Mouse (Mus musculus) retina, embryonic 14.5 days (tissue): ENCODE data around the gene Pet100.
A peak's percentile ranks its signal among the peaks of the same experiment; 100 is the strongest.
"Not testable (repeated sequence)": the region's sequence is repeated elsewhere in the genome, so short reads cannot be mapped to it uniquely, and the experiment has no call there.

Experiments used
- DNase-seq: peaks from one replicate; pipeline ENCODE4 v3.0.0-alpha.2; 2015; ENCODE audit warnings: low spot score

Gene Pet100

DNA sequence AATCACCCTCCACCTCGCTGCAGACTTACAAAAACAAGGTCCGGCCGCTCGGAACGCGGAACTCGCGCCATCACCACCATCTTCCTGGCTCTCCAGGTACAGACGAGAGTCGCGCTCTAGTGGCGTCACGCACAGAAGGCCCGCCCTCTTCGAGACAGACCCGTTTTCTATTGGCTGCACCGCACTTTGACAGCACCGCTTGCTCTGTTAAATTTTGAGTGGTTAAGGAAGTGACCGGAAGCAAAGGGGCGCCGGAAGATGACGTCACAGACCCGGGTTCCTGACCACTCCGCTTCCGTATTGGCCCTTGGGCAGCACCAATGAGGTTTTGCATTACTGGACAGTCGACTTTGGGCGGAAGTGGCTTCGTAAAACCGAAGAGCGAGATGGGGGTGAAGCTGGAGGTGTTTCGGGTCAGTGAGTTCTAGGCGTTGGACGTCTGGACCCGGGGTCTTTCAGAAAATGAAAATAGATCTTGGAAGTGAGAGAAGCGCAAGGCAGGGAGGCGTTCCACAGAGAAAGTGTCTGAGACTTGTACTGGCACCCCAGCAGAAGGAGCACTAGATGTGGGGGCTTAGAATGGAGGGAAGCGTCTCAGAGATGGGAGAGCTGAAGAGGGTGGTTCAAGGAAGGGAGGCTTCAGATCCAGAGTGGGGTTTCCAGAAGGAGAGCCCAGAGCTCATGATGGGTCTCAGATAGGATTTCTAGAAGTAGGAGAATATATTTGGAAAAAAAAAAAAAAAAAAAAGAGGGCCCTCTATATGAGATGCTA lies at the start of gene Pet100, which contains the start of gene Xab2:
TSS of gene Pet100 (plus strand) at position 350 of the 772 bp plus-strand sequence.
TSS of gene Xab2 (minus strand) at position 118 of the 772 bp plus-strand sequence.
- DNase-seq = peak; percentile 100

- no peak for DNase-seq
These were observed 46.8 kb upstream of the Pet100 start for GRCm38 (mm10) chr8:3574546-3574945.

DNA sequence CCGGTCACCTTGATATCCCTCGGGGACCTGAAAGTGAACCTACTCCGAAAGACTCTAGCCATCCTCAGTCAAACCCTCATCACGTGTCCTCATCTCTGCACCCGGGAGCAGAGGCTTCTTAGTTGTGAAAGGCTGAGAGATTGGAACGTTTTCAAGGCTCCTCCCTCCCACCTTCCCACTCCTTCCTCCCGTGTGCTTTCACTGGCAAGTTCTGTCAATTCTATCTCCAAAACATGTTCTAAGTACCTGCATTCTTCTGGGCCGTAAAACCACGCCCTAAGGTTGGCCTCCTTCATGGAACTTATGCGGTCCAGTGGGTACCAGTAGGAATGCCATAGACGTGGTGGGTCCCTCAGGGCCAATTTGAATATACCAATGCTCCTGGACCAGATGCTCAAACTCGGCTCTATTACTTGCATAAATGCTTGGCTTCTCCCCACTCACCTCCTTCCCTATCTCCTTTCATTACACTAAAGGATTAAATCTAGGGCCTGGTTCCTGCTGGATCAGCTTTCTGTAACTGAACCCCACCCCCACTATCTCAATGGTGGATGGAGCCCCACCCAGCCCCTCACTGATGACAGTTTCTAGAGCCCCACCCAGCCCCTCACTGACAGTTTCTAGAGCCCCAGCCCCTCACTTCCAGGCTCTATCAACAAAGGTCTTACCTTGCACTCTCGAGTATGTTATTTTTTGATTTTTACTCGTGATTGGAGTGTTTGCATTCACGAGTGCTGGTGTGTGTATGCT lies 45.0 kb upstream of the Pet100 start:
- no peak for DNase-seq

DNA sequence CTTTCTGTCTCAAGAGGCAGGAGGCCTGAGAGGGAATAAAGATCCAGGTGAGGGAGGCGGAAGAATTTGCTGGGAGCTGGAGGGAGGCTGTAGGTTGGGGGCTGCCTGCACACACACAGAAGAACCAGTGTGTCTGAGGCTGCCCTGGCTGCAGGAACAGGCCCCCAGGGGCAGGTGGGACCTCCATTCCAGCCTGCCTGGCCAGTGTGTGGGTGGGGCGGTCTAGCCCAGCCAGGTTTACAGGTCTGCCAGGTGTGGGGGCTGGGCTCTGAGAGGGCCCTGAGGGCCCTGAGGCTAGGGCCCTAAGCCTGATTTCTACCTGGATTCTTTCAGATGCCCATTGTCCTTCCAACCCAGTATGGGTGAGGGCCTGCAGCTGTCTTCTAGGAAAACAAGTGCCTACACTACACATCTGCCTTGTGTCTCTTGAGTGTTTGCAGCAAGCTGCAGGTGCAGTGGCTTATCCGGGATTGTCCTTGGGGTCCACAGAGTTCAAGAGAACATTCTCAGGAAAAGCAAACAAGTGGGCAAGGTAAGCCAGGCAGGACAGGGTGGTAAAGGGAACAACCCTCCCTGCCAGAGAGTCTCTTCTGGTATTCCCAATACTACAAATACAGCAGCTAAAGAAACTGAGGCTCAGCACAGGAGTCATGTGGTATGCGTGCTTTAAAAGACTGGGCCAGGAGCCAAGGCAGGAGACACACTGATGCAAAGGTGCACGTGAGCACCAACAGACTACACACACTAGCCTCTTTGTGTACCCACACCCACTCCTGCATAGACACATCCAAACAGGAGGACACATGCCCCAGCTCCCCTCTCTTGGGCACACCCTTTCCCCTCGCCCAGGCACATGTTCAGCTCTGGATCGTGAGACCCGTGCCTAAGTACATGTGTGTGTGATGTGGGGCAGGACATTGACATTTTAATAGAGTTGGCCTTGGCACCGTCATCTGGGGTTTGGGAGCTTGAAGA lies 41.7 kb upstream of the Pet100 start:
- no peak for DNase-seq

DNA sequence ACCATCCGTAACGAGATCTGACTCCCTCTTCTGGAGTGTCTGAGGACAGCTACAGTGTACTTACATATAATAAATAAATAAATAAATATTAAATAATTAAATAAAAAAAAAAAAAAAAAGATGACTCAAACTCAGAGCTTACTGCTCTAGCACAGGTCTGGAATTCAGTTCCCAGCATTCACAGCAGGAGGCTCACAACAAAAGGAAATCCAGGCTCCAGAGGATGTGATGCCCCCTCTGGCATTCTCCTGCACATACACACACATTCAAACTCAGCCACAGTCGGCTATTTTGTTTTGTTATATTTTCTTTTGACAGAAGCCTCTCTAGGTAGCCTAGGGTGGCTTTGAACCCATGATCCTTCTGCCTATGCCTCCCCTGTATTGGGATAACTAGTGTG lies 39.4 kb upstream of the Pet100 start:
- DNase-seq = not testable (repeated sequence)

GRCm38 (mm10) chr8:3586452-3586851 lies 34.9 kb upstream of the Pet100 start:
- DNase-seq = no peak

GRCm38 (mm10) chr8:3586993-3587390 lies 34.4 kb upstream of the Pet100 start, which contains the start of gene Camsap3:
Camsap3 (plus strand) TSS chr8:3587293.
- DNase-seq = no peak

DNA sequence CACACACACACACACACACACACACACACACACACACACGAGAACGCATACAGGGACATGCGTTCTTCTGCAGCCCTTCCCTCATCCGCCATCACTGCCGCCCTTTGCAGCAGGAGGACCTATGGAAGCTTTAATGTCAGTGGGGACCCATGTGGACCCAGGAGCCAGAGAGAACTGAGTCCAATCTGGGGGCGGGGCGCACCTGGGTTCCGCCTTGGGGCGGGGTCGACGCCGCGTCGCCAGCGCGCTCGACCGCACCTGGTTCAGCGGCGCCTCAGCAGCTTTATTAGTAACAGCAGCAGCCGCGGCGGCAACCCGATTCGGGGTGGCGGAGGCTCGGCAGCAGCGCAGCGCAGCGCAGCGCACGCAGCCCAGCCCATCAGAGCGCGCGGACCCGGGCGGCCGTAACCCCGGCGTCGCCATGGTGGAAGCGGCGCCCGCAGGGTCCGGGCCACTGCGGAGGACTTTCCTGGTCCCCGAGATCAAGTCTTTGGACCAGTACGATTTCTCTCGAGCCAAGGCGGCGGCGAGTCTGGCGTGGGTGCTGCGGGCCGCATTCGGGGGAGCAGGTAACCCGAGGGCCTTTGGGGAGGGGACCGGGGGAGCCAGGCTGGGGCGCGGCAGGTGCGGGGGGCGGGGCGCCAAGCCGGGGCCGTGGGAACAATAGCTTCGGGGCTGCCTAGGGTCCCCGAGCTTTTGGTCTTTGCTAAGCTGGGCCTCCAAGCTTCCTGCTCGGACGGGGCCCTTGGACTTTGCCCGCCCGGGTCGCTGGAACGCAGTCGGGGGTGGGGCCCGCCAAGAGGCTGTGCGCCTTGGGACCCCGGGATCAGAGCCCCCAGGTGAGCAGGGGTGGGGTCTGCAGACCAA lies 33.7 kb upstream of the Pet100 start:
- DNase-seq = peak; percentile 75

DNA sequence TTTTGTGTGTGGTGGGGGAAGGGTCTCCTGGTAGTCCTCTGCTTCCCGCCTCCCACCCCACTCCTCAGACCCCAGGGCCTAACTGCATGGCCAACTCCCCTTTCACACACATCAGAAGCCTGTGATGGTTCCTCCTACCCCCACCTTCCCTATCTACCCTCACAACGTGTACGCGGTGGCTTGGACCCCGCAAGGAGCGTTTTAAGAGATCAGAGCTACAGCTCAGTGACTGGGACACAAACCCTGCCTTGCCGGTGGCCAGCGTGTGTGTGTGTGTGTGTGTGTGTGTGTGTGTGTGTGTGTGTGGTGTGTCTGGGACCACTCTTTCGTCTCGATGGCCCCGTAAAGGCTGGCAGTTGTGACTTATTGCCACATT lies 33.1 kb upstream of the Pet100 start:
- DNase-seq = peak; percentile 39

DNA sequence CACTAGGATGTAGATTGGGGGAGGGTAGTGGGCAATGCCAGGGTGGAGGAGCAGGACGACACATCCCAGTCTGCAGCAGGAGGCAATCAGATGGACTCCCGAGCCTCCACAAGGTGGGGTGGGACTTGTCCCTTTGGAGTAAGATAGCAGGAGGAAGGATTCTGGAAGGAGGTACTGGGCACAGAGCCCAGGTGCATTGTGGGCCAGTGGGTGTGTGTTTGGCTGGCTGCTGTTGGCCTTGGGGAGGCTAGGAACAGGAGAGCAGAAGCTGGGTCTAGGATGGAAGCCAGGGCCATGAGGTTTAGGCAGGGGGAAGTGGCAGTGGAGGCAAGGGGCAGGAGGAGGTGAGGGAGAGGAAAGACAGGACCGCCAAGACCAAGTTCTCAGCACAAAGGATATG lies 27.9 kb upstream of the Pet100 start:
- no peak for DNase-seq

GRCm38 (mm10) chr8:3594466-3594865 lies 26.9 kb upstream of the Pet100 start:
- no peak for DNase-seq

GRCm38 (mm10) chr8:3598054-3598453 lies 23.3 kb upstream of the Pet100 start:
- DNase-seq = no peak

- DNase-seq = no peak
These were observed 22.1 kb upstream of the Pet100 start for GRCm38 (mm10) chr8:3599219-3599618.

DNA sequence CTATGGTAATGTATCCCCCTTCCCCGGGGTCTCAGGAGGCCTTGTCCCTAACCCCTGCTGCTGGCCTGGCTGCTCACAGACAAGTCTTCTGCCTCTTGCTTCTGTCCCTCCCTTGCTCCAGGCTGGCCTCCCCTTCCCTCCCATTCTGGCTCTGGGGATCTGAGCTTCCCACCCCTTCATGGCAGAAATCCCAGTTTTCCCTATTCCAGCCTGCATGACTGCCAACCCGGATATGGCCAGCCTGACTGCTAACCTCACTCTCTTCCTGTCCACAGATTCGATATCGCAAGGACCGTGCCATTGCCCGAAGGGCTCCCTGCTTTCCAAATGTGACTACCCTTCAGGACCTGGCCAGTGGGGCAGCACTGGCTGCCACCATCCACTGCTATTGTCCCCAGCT lies 20.9 kb upstream of the Pet100 start:
- DNase-seq = no peak

GRCm38 (mm10) chr8:3603439-3603838 lies 17.9 kb upstream of the Pet100 start:
- no peak for DNase-seq

GRCm38 (mm10) chr8:3606593-3606992 lies 14.8 kb upstream of the Pet100 start:
- DNase-seq = no peak

DNA sequence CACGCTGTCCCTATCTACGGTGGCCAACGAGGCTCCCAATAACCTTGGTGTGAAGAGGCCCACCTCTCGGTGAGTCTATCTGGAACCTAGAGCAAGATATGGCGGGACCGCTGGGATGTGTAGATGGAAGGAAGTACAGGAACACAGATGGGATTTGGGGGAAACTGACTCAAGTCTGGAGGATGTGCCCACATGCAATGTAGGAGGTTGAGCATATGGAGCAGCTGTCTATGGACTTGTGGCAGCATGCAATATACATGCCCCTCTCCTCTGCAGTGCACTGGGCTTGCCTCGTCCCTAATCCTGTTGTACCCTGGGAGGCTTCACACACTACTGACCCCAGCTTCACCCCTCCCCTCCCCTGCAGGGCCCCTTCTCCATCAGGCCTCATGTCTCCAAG lies 13.5 kb upstream of the Pet100 start:
- DNase-seq = no peak

- no peak for DNase-seq
These were observed 12.1 kb upstream of the Pet100 start for GRCm38 (mm10) chr8:3609046-3609815.

- no peak for DNase-seq
These were observed 11.6 kb upstream of the Pet100 start for GRCm38 (mm10) chr8:3609816-3610150.

DNA sequence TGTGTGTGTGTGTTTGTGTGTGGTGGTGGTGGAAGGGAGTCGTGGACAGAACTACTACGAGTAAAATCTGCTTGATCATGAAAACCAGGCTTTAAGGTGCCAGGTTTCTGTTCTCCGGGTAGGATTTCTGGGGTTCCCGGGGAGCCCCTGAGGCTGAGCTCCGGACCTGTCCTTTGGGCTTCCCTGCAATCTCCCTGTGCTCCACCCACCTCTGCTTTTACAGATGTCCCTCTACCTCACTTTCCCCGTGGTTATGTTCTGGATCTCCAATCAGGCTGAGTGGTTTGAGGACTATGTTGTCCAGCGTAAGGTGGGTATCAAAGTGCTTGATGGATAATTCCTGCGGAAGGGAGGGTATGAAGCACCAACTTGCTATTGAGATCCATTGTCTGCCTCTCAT lies 771 bp downstream of the Pet100 start:
- DNase-seq = no peak

DNA sequence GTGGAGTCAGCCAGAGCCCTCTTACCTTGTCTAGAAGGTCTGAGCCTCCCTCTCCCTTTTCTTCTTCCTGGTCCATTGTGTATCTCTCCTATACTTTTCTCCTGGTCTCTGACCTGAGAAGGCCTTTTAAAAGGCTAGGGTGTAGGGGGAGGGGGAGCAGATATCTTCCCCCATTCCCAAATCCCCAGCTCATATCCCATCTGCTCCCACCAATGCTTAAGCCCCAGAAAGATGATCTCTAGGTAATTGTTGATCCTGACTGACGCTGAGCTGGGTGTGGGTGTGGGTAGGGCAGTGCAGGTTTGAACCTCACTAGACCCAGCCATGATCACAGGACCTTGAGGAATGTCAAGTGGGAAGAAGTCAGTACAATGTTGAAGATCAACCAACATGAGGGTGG lies 4.1 kb downstream of the Pet100 start, which contains the start of gene Pcp2:
TSS of gene Pcp2 (minus strand) at position 101 of the 400 bp plus-strand sequence.
- DNase-seq = no peak
